Mouse (Mus musculus) MEL (cell line): ENCODE data around the gene Ltv1. TPM values are rescaled to one million over a fixed set of nuclear protein-coding genes. Genes with fewer than 3 reads are reported as not detected.

Experiments
- DNase-seq: peaks from one replicate; pipeline ENCODE4 v3.0.0; 2011; ENCODE audit warnings: low read depth, low spot score
- H3K27ac ChIP-seq: 2 replicates; pipeline ENCODE4 v1.5.1; 2012; ENCODE audit warnings: low read depth, mild to moderate bottlenecking, control low read depth, low read length, moderate library complexity; ENCODE audit not compliant: control insufficient read depth
- H3K27me3 ChIP-seq, 2 experiments: fragments of 150-350 bp in 1 of 2; sonication (generic) in 1 of 2; 2 replicates each; pipeline ENCODE4 v1.6.1; 2012; ENCODE audit warnings: low read length in 2 of 2, mild to moderate bottlenecking in 2 of 2, improper control_type of control experiment in 1 of 2, moderate library complexity in 1 of 2; ENCODE audit not compliant: insufficient read depth in 2 of 2, control insufficient read depth in 1 of 2
- H3K36me3 ChIP-seq, 2 experiments: 2 replicates each; pipeline ENCODE4 v1.6.1; 2012 to 2014; ENCODE audit warnings: low read length in 2 of 2, improper control_type of control experiment in 1 of 2, inconsistent platforms in 1 of 2, mild to moderate bottlenecking in 1 of 2; ENCODE audit not compliant: insufficient read depth in 2 of 2, control insufficient read depth in 1 of 2
- H3K4me1 ChIP-seq, 2 experiments: fragments of 150-350 bp in 1 of 2; sonication (generic) in 1 of 2; 2 replicates each; pipeline ENCODE4 v1.6.1; 2012; ENCODE audit warnings: low read length in 2 of 2, improper control_type of control experiment in 1 of 2, mild to moderate bottlenecking in 1 of 2; ENCODE audit not compliant: insufficient read depth in 2 of 2, control insufficient read depth in 1 of 2
- H3K4me3 ChIP-seq, 2 experiments: fragments of 150-350 bp in 1 of 2; sonication (generic) in 1 of 2; 2 replicates each; pipeline ENCODE4 v1.5.1; 2012; ENCODE audit warnings: low read depth in 2 of 2, low read length in 2 of 2, mild to moderate bottlenecking in 2 of 2, moderate library complexity in 2 of 2, control low read depth in 1 of 2, improper control_type of control experiment in 1 of 2; ENCODE audit not compliant: control insufficient read depth in 1 of 2, insufficient read depth in 1 of 2
- H3K79me2 ChIP-seq: 2 replicates; pipeline ENCODE4 v1.6.1; 2012; ENCODE audit warnings: mild to moderate bottlenecking, low read length, moderate library complexity; ENCODE audit not compliant: control insufficient read depth, poor library complexity, insufficient read depth
- H3K9ac ChIP-seq: 2 replicates; pipeline ENCODE4 v1.6.1; 2012; ENCODE audit warnings: low read depth, mild to moderate bottlenecking, control low read depth, low read length, moderate library complexity; ENCODE audit not compliant: control insufficient read depth, poor library complexity, severe bottlenecking
- H3K9me3 ChIP-seq: fragments of 150-350 bp; sonication (generic); replicated peaks from 2 replicates; pipeline ENCODE4 v1.6.1; 2012; ENCODE audit warnings: mild to moderate bottlenecking, low read length, improper control_type of control experiment, moderate library complexity; ENCODE audit not compliant: insufficient read depth
- CHD1 ChIP-seq: IDR thresholded peaks from 2 replicates; pipeline ENCODE4 v1.6.1; 2012; ENCODE audit warnings: low read depth, mild to moderate bottlenecking, inconsistent platforms, low read length, improper control_type of control experiment
- CHD2 ChIP-seq: IDR thresholded peaks from 2 replicates; pipeline ENCODE4 v1.6.1; 2011; ENCODE audit warnings: low read length, improper control_type of control experiment
- E2F4 ChIP-seq: IDR thresholded peaks from 2 replicates; pipeline ENCODE4 v1.6.1; 2011; ENCODE audit warnings: low read depth, low read length, improper control_type of control experiment, borderline replicate concordance
- ELF1 ChIP-seq: IDR thresholded peaks from 2 replicates; pipeline ENCODE4 v1.6.1; 2014; ENCODE audit warnings: low read depth, mild to moderate bottlenecking, inconsistent platforms, low read length, improper control_type of control experiment, moderate library complexity
- EP300 ChIP-seq, 2 experiments: IDR thresholded peaks; 2 replicates each; pipeline ENCODE4 v1.6.1; 2011; ENCODE audit warnings: improper control_type of control experiment in 2 of 2, low read length in 2 of 2, low read depth in 1 of 2, mild to moderate bottlenecking in 1 of 2
- ETS1 ChIP-seq: IDR thresholded peaks from 2 replicates; pipeline ENCODE4 v1.6.1; 2012; ENCODE audit warnings: low read depth, mild to moderate bottlenecking, inconsistent platforms, low read length, improper control_type of control experiment, moderate library complexity
- GABPA ChIP-seq: IDR thresholded peaks from 2 replicates; pipeline ENCODE4 v1.6.1; 2012; ENCODE audit warnings: low read depth, mild to moderate bottlenecking, inconsistent platforms, low read length, improper control_type of control experiment, moderate library complexity
- HCFC1 ChIP-seq: IDR thresholded peaks from 2 replicates; pipeline ENCODE4 v1.6.1; 2012; ENCODE audit warnings: low read depth, mild to moderate bottlenecking, inconsistent platforms, low read length, improper control_type of control experiment, moderate library complexity
- JUND ChIP-seq: IDR thresholded peaks from 2 replicates; pipeline ENCODE4 v1.6.1; 2011; ENCODE audit warnings: low read depth, mild to moderate bottlenecking, improper control_type of control experiment, low read length
- KAT2A ChIP-seq: conservative IDR thresholded peaks from 2 replicates; pipeline ENCODE4 v1.6.1; 2012; ENCODE audit warnings: low read depth, low read length, improper control_type of control experiment, inconsistent platforms
- MAFK ChIP-seq: IDR thresholded peaks from 2 replicates; pipeline ENCODE4 v1.6.1; 2011; ENCODE audit warnings: low read depth, mild to moderate bottlenecking, low read length, improper control_type of control experiment, borderline replicate concordance
- MAX ChIP-seq: IDR thresholded peaks from 2 replicates; pipeline ENCODE4 v1.6.1; 2011; ENCODE audit warnings: low read length, improper control_type of control experiment
- MAZ ChIP-seq: IDR thresholded peaks from 2 replicates; pipeline ENCODE4 v1.6.1; 2012; ENCODE audit warnings: low read depth, mild to moderate bottlenecking, inconsistent platforms, low read length, improper control_type of control experiment
- NELFE ChIP-seq: IDR thresholded peaks from 2 replicates; pipeline ENCODE4 v1.6.1; 2011; ENCODE audit warnings: low read depth, low read length, improper control_type of control experiment
- NRF1 ChIP-seq: IDR thresholded peaks from 2 replicates; pipeline ENCODE4 v1.6.1; 2014; ENCODE audit warnings: low read depth, mild to moderate bottlenecking, inconsistent platforms, low read length, improper control_type of control experiment, moderate library complexity; ENCODE audit not compliant: poor library complexity, insufficient read depth, severe bottlenecking
- POLR2A ChIP-seq, 2 experiments: IDR thresholded peaks; 2 replicates each; pipeline ENCODE4 v1.6.1; 2011 to 2012; ENCODE audit warnings: low read length in 2 of 2, mild to moderate bottlenecking in 2 of 2, control low read depth in 1 of 2, improper control_type of control experiment in 1 of 2, low read depth in 1 of 2, moderate library complexity in 1 of 2; ENCODE audit not compliant: control insufficient read depth in 1 of 2, insufficient read depth in 1 of 2, poor library complexity in 1 of 2
- POLR2AphosphoS2 ChIP-seq: IDR thresholded peaks from 2 replicates; pipeline ENCODE4 v1.6.1; 2011; ENCODE audit warnings: low read length, improper control_type of control experiment
- RAD21 ChIP-seq: IDR thresholded peaks from 2 replicates; pipeline ENCODE4 v1.6.1; 2011; ENCODE audit warnings: mild to moderate bottlenecking, low read depth, low read length, improper control_type of control experiment
- RCOR1 ChIP-seq: IDR thresholded peaks from 2 replicates; pipeline ENCODE4 v1.6.1; 2012; ENCODE audit warnings: low read depth, mild to moderate bottlenecking, inconsistent platforms, low read length, improper control_type of control experiment
- SIN3A ChIP-seq: IDR thresholded peaks from 2 replicates; pipeline ENCODE4 v1.6.1; 2012; ENCODE audit warnings: low read length, improper control_type of control experiment, inconsistent platforms
- USF1 ChIP-seq: IDR thresholded peaks from 2 replicates; pipeline ENCODE4 v1.6.1; 2014; ENCODE audit warnings: low read depth, mild to moderate bottlenecking, inconsistent platforms, low read length, improper control_type of control experiment, moderate library complexity
- USF2 ChIP-seq, 2 experiments: IDR thresholded peaks; 2 replicates each; pipeline ENCODE4 v1.6.1; 2011 to 2012; ENCODE audit warnings: improper control_type of control experiment in 2 of 2, low read length in 2 of 2, borderline replicate concordance in 1 of 2, inconsistent platforms in 1 of 2, low read depth in 1 of 2, mild to moderate bottlenecking in 1 of 2; ENCODE audit not compliant: insufficient read depth in 1 of 2
- ZC3H11A ChIP-seq: IDR thresholded peaks from 2 replicates; pipeline ENCODE4 v1.6.1; 2012; ENCODE audit warnings: low read depth, mild to moderate bottlenecking, inconsistent platforms, low read length, improper control_type of control experiment
- ZKSCAN1 ChIP-seq: IDR thresholded peaks from 2 replicates; pipeline ENCODE4 v1.6.1; 2012; ENCODE audit warnings: low read depth, mild to moderate bottlenecking, inconsistent platforms, low read length, improper control_type of control experiment, moderate library complexity
- polyA plus RNA-seq, 2 experiments: library from polyadenylated mRNA; stranded (reverse) in 1 of 2; unstranded in 1 of 2; fragments of >175 nt in 1 of 2; fragments of >200 nt in 1 of 2; gene quantifications; 2 replicates each; pipeline versions ENCODE4 v1.2.1 to v1.2.4; 2012; ENCODE audit warnings: low replicate concordance in 2 of 2, low read depth in 1 of 2; ENCODE audit not compliant: insufficient read length in 2 of 2, insufficient read depth in 1 of 2, missing spikeins in 1 of 2
- total RNA-seq: library from RNA; depleted of rRNA; stranded (reverse); fragments of 300-350 nt; gene quantifications from 2 replicates; pipeline ENCODE4 v1.2.3, GENCODE M21; 2012

The Ltv1 gene
- total and polyA plus RNA-seq, 3 experiments: 29.4 to 58.1 TPM; not detected in 1

- H3K4me3 ChIP-seq: no peak overlapping the region
- H3K79me2 ChIP-seq: no peaks in the 10 kb centered on the region
- H3K9ac ChIP-seq: no peak overlapping the region
- H3K36me3 ChIP-seq: no peaks in the 10 kb centered on the region
- no peaks in the 10 kb centered on the region for H3K4me1 ChIP-seq
- H3K9me3 ChIP-seq: no peaks in the 10 kb centered on the region
- H3K27ac ChIP-seq: no peak overlapping the region
- DNase-seq: no peak
- TF ChIP-seq HCFC1 (no peak), NELFE (no peak), MAX (no peak), RAD21 (no peak), CHD2 (no peak), POLR2A (IDR thresholded peaks at IDR 0.05; ENCODE audit: control insufficient read depth in 1 of 2, insufficient read depth in 1 of 2, low read depth in 1 of 2, low read length in 2 of 2, poor library complexity in 1 of 2) (no peak), ZKSCAN1 (no peak), NRF1 (no peak), JUND (no peak), KAT2A (no peak), E2F4 (no peak), POLR2AphosphoS2 (no peak), ZC3H11A (no peak), CHD1 (no peak), USF1 (no peak), MAZ (no peak), EP300 (IDR thresholded peaks at IDR 0.05; ENCODE audit: low read depth in 1 of 2, low read length in 2 of 2) (no peak)
- no peaks in the 10 kb centered on the region; a peak in 1 of 4 replicates for H3K27me3 ChIP-seq
Measured at GRCm38 (mm10) chr10:13225377-13226063, 32.6 kb upstream of the Ltv1 start.

- Histone ChIP-seq H3K27me3 (no peaks in the 10 kb centered on the region), H3K9me3 (no peaks in the 10 kb centered on the region), H3K4me3 (no peak overlapping the region), H3K36me3 (no peaks in the 10 kb centered on the region), H3K9ac (no peak overlapping the region), H3K79me2 (no peaks in the 10 kb centered on the region), H3K4me1 (no peaks in the 10 kb centered on the region), H3K27ac (no peak overlapping the region)
- TF ChIP-seq ELF1: no peak
- TF ChIP-seq ETS1: no peak
- TF ChIP-seq GABPA: no peak
- no peak for TF ChIP-seq USF2 (IDR thresholded peaks at IDR 0.05; ENCODE audit: borderline replicate concordance in 1 of 2, insufficient read depth in 1 of 2, low read depth in 1 of 2, low read length in 2 of 2)
- TF ChIP-seq POLR2AphosphoS2: no peak
- no peak for TF ChIP-seq ZC3H11A
- TF ChIP-seq SIN3A: no peak
- TF ChIP-seq E2F4: no peak
- no peak for TF ChIP-seq CHD1
- no peak for TF ChIP-seq POLR2A (IDR thresholded peaks at IDR 0.05; ENCODE audit: control insufficient read depth in 1 of 2, insufficient read depth in 1 of 2, low read depth in 1 of 2, low read length in 2 of 2, poor library complexity in 1 of 2)
- no peak for TF ChIP-seq MAFK
- no peak for TF ChIP-seq RCOR1
- no peak for DNase-seq
Measured at GRCm38 (mm10) chr10:13222135-13222534, 29.2 kb upstream of the Ltv1 start.
